Comparison of ENCODE assay signal across 21 mouse cellular contexts in the genomic region with DNA sequence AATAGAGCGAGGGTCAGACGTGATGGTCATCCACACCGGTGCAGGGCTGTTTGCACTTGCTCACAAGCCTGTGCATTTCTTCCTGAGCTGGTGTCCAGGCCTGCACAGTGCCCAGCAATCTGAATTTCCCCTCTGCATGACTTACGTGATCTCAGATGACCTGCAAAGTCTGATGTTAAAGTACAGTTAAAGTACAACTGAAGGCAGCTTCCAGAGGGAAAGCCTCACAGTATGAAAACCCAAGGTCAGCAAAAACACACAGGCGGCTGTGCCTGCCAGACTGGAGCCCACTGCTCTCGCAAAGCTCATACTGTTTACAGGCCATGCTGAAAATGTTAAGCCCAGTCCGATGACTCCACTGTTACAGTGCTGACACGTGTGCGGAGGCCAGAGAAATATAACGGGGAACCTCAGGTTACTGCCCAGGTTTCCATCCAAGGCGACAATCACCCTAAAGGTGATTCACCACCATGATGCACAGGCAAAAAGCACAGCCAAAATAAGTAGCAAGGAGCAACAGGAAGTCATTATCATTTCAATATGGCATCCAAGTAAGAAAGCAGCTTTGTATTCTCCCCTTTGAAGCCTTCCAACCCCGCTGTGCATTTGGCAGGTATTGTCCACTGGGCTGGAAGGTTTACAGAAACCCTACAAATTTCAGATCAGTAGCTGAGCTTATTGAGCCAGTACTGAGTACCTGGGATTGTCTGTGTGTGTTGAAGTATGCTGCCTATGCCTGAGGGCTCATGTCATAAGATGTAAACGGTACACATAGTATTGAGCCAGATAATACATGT.
DNase-seq lines count a peak whose midpoint lies in the region; ATAC-seq and TF ChIP-seq lines count a peak whose summit lies in the region.
"Had no signal": no experiment of that assay in that cellular context is flagged by ENCODE, and none has a peak within 500 bp of the region (broad histone marks: within the 10 kb centered on the region; RNA-seq: fewer than 3 reads in every experiment).

No protein-coding gene starts in this region.

- TF ChIP-seq CTCF in kidney, adult 2 months (conservative IDR thresholded peaks at IDR 0.05; ENCODE audit: insufficient read depth, insufficient read length, low read depth, low read length) = no peak

- H3K9ac ChIP-seq in limb, embryonic 13.5 days = no peak overlapping the region
- H3K9ac ChIP-seq: embryonic facial prominence, embryonic 15.5 days; heart, embryonic 15.5 days; liver, embryonic 13.5 days; stomach, embryonic 15.5 days had no signal

- no peak overlapping the region for H3K4me3 ChIP-seq in limb, embryonic 13.5 days
- H3K4me3 ChIP-seq in limb, embryonic 10.5 days = no peak overlapping the region
- no peak overlapping the region for H3K4me3 ChIP-seq in kidney, adult 2 months (ENCODE audit: insufficient read depth, low read depth, low read length)
- H3K4me3 ChIP-seq: embryonic facial prominence, embryonic 15.5 days; heart, embryonic 15.5 days; hindbrain, embryonic 10.5 days; liver, embryonic 13.5 days; stomach, embryonic 15.5 days had no signal

- ATAC-seq in limb, embryonic 13.5 days (ENCODE audit: low FRiP score, low read depth) = peak; percentile 36; the same call in 1 of the 2 replicates
- ATAC-seq: forebrain, embryonic 14.5 days; intestine, embryonic 16.5 days; Patski had no signal

- peak; percentile 30 for DNase-seq in cerebellum, adult 9-10 months
- DNase-seq in cerebellum, postnatal 4 days (ENCODE audit: low spot score in 2 of 2) = no peak
- DNase-seq in limb, embryonic 10.5 days (ENCODE audit: low spot score) = no peak
- peak; percentile 84 for DNase-seq in kidney, adult 2 months
- peak; percentile 46 to 75 for DNase-seq in kidney, postnatal 36 days
- DNase-seq in natural killer cell, adult 2 months (ENCODE audit: low spot score in 2 of 2) = no peak
- no peak for DNase-seq in right cerebral cortex, adult 18-20 months
- DNase-seq: adrenal gland, adult 2 months; layer of hippocampus, adult 9-11 months; liver, embryonic 13.5 days; lung, postnatal 14 days; spleen, adult 18-20 months; thymus, postnatal 14 days had no signal

- peaks cover 15% of the 10 kb centered on the region for H3K4me1 ChIP-seq in limb, embryonic 13.5 days
- H3K4me1 ChIP-seq in limb, embryonic 10.5 days = no peaks in the 10 kb centered on the region
- H3K4me1 ChIP-seq in kidney, adult 2 months (ENCODE audit: control insufficient read depth, insufficient read depth, low read length) = peaks cover 21% of the 10 kb centered on the region
- H3K4me1 ChIP-seq: embryonic facial prominence, embryonic 15.5 days; heart, embryonic 15.5 days; liver, embryonic 13.5 days; stomach, embryonic 15.5 days had no signal

- no peak for TF ChIP-seq POLR2A in kidney, adult 2 months (IDR thresholded peaks at IDR 0.05; ENCODE audit: low read depth, low read length)

- H3K27me3 ChIP-seq in limb, embryonic 13.5 days = no peaks in the 10 kb centered on the region
- no peaks in the 10 kb centered on the region for H3K27me3 ChIP-seq in limb, embryonic 10.5 days (ENCODE audit: low read depth, poor library complexity, severe bottlenecking)
- no peaks in the 10 kb centered on the region for H3K27me3 ChIP-seq in kidney, adult 2 months (replicated peaks; ENCODE audit: control insufficient read depth, insufficient read depth, low read length)
- H3K27me3 ChIP-seq: embryonic facial prominence, embryonic 15.5 days; heart, embryonic 15.5 days; liver, embryonic 13.5 days; stomach, embryonic 15.5 days had no signal

- no peak overlapping the region for H3K27ac ChIP-seq in limb, embryonic 13.5 days
- H3K27ac ChIP-seq in limb, embryonic 10.5 days = no peak overlapping the region
- H3K27ac ChIP-seq in kidney, adult 2 months (ENCODE audit: insufficient read depth, low read depth, low read length) = peak overlapping the region; percentile 72
- H3K27ac ChIP-seq: embryonic facial prominence, embryonic 15.5 days; heart, embryonic 15.5 days; hindbrain, embryonic 10.5 days; liver, embryonic 13.5 days; stomach, embryonic 15.5 days had no signal

- H3K4me2 ChIP-seq in limb, embryonic 13.5 days (replicated peaks) = no peak overlapping the region
- H3K4me2 ChIP-seq: embryonic facial prominence, embryonic 15.5 days; heart, embryonic 15.5 days; liver, embryonic 13.5 days; stomach, embryonic 15.5 days had no signal

- H3K9me3 ChIP-seq in limb, embryonic 13.5 days = no peaks in the 10 kb centered on the region
- H3K9me3 ChIP-seq in limb, embryonic 10.5 days (replicated peaks) = no peaks in the 10 kb centered on the region
- H3K9me3 ChIP-seq: embryonic facial prominence, embryonic 15.5 days; heart, embryonic 15.5 days; hindbrain, embryonic 10.5 days; liver, embryonic 13.5 days; stomach, embryonic 15.5 days had no signal

- WGBS in limb, embryonic 13.5 days = 61% methylated on average over 13 of the region's 13 CpGs
- 79% methylated on average over 13 of the region's 13 CpGs for WGBS in limb, embryonic 10.5 days
- 61% methylated on average over 13 of the region's 13 CpGs for WGBS in kidney, adult 2 months

- H3K36me3 ChIP-seq in limb, embryonic 13.5 days = no peaks in the 10 kb centered on the region
- no peaks in the 10 kb centered on the region for H3K36me3 ChIP-seq in limb, embryonic 10.5 days
- no peaks in the 10 kb centered on the region for H3K36me3 ChIP-seq in kidney, adult 2 months (ENCODE audit: control insufficient read depth, insufficient read depth, low read length)
- H3K36me3 ChIP-seq: embryonic facial prominence, embryonic 15.5 days; heart, embryonic 15.5 days; hindbrain, embryonic 10.5 days; liver, embryonic 13.5 days; stomach, embryonic 15.5 days had no signal

Comparison
In these comparisons a context has a peak if more than half of its experiments do, and no peak if none do; other contexts are left out.
1. DNase-seq: peak in cerebellum, adult 9-10 months (single experiment), kidney, adult 2 months (single experiment) and kidney, postnatal 36 days (2 of 2); none in cerebellum, postnatal 4 days (0 of 2), limb, embryonic 10.5 days (single experiment), natural killer cell, adult 2 months (0 of 2) and right cerebral cortex, adult 18-20 months (single experiment).